Mouse (Mus musculus): ENCODE results near the gene Cbx1. TPM values are rescaled to one million over a fixed set of nuclear protein-coding genes. Genes with fewer than 3 reads are reported as not detected.
A peak's percentile ranks its signal among the peaks of the same experiment; 100 is the strongest.

Cbx1 gene
- polyA plus RNA-seq, 1 experiment from 2014 or later, result 76.7 TPM

DNA sequence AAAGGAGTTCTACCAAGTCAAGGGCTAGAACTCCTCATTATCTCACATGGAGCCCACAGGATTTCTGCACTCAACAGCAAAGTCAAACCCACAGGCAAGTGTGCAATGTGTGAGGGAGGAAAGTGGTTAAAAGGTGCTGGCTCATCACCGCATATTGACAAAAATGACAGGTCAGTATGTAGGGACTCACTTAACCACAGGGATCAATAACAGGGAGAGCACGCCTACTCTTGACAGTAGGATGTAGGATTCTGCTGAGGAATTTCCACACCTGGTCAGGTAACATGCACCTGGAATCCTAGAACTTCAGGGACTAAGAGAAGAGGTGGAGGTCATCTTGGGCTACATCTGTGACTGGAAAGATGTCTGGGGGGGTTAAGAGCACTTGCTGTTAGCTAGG, 27.0 kb downstream of the Cbx1 start:
- WGBS, result 93% methylated on average over 2 of the region's 2 CpGs
- H3K4me3 ChIP-seq (ENCODE audit: low read depth, low read length), result no peak overlapping the region
- no peak overlapping the region for H3K9ac ChIP-seq (ENCODE audit: low read depth, low read length)
- no peaks in the 10 kb centered on the region for H3K9me3 ChIP-seq (ENCODE audit: control insufficient read depth, low read length)
- H3K4me2 ChIP-seq, result no peak overlapping the region
- no peak overlapping the region for H3K27ac ChIP-seq (ENCODE audit: low read depth, low read length)
- ATAC-seq (replicated peaks; ENCODE audit: low FRiP score) (no peak), DNase-seq (ENCODE audit: low spot score) (no peak)
- no peaks in the 10 kb centered on the region for H3K4me1 ChIP-seq (replicated peaks; ENCODE audit: control insufficient read depth, insufficient read depth, low read length)
- H3K36me3 ChIP-seq (ENCODE audit: control insufficient read depth, insufficient read depth, low read length), result peaks cover 41% of the 10 kb centered on the region
- no peaks in the 10 kb centered on the region for H3K27me3 ChIP-seq (replicated peaks; ENCODE audit: control insufficient read depth, insufficient read depth, low read length)

DNA sequence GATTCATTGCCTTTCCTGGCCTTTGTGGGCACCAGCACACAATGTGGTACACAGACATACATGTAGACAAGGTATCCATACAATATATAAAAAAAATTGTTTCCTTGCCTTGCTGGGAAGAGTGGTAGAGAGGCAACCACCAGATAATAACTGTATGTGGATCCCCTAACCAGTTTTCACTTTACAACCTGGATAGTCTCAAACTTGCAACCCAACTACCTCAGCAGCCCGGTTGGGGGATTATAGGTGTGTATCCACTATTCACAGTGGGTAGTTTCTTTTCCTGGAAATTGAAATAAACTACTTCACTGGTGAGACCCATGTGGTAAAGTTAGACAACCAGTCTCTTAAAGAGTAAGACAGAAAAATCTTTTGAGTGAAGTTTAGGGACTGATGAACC, 27.6 kb downstream of the Cbx1 start:
- DNase-seq (ENCODE audit: low spot score), result no peak
- Histone ChIP-seq H3K4me1 (replicated peaks; ENCODE audit: control insufficient read depth, insufficient read depth, low read length) (no peaks in the 10 kb centered on the region), H3K27me3 (replicated peaks; ENCODE audit: control insufficient read depth, insufficient read depth, low read length) (no peaks in the 10 kb centered on the region), H3K9ac (ENCODE audit: low read depth, low read length) (no peak overlapping the region), H3K4me3 (ENCODE audit: low read depth, low read length) (no peak overlapping the region), H3K9me3 (ENCODE audit: control insufficient read depth, low read length) (no peaks in the 10 kb centered on the region), H3K4me2 (no peak overlapping the region), H3K27ac (ENCODE audit: low read depth, low read length) (no peak overlapping the region), H3K36me3 (ENCODE audit: control insufficient read depth, insufficient read depth, low read length) (peaks cover 46% of the 10 kb centered on the region)
- ATAC-seq (replicated peaks; ENCODE audit: low FRiP score), result no peak
- whole genome bisulfite sequencing, result 88% methylated on average over 1 of the region's 1 CpGs

DNA sequence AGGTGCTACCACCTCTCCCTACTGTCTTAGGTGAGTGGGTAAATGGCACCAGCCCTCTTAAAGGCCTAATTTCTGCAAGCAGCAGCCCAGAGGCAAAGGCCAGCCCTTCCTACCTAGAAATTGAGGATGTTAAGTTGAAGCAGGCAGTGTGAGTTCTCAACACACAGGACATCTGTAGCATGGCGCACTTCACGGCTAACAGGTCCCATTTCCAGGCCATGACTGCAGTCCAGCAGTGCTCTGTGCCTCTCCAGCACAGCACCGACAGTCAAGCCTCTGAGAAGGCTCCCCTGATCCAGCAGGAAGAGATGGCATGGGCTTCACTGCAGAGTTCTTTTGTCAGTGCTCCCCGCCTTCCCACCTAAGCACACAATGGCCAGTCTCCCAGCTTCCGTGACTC, 28.1 kb downstream of the Cbx1 start:
- H3K9me3 ChIP-seq (ENCODE audit: control insufficient read depth, low read length), result no peaks in the 10 kb centered on the region
- H3K27ac ChIP-seq (ENCODE audit: low read depth, low read length), result no peak overlapping the region
- no peak for ATAC-seq (replicated peaks; ENCODE audit: low FRiP score)
- WGBS, result 91% methylated on average over 5 of the region's 5 CpGs
- H3K4me2 ChIP-seq, result no peak overlapping the region
- peaks cover 51% of the 10 kb centered on the region for H3K36me3 ChIP-seq (ENCODE audit: control insufficient read depth, insufficient read depth, low read length)
- H3K4me1 ChIP-seq (replicated peaks; ENCODE audit: control insufficient read depth, insufficient read depth, low read length), result no peaks in the 10 kb centered on the region
- no peaks in the 10 kb centered on the region for H3K27me3 ChIP-seq (replicated peaks; ENCODE audit: control insufficient read depth, insufficient read depth, low read length)
- no peak overlapping the region for H3K9ac ChIP-seq (ENCODE audit: low read depth, low read length)
- DNase-seq (ENCODE audit: low spot score), result no peak
- no peak overlapping the region for H3K4me3 ChIP-seq (ENCODE audit: low read depth, low read length)

DNA sequence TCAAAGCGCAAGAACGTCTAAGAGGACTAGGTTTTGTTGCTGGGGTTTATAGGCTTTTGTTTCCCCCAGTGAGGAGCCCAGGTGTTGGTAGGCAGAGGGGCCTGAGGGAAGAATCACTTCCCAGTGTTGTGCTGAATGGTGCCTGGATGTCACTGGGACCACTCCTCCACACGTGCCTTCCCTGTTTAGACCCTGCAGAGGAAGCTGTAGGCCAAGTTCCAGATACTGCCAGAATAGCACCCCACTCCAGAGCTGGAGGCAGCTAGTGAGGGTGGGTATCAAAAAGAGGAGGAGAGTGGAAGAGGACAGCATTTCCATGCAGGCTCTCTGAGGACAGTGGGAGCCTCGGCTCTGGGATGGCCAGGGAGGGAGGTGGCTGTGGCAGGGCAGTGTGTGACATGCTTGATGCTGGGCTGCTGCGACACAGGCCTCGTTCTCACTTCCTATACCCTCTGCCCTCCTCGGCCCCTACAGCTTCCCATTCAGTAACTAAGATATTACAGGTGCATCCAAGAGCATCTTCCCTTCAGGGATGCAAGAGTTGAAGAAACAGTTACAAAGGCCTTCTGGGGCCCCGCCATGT, 29.3 kb downstream of the Cbx1 start:
- Histone ChIP-seq H3K36me3 (ENCODE audit: control insufficient read depth, insufficient read depth, low read length) (peaks cover 58% of the 10 kb centered on the region), H3K27me3 (replicated peaks; ENCODE audit: control insufficient read depth, insufficient read depth, low read length) (no peaks in the 10 kb centered on the region), H3K27ac (ENCODE audit: low read depth, low read length) (no peak overlapping the region), H3K4me1 (replicated peaks; ENCODE audit: control insufficient read depth, insufficient read depth, low read length) (peaks cover 4% of the 10 kb centered on the region), H3K9me3 (ENCODE audit: control insufficient read depth, low read length) (no peaks in the 10 kb centered on the region), H3K4me2 (no peak overlapping the region), H3K4me3 (ENCODE audit: low read depth, low read length) (no peak overlapping the region), H3K9ac (ENCODE audit: low read depth, low read length) (no peak overlapping the region)
- DNase-seq (ENCODE audit: low spot score) (no peak), ATAC-seq (replicated peaks; ENCODE audit: low FRiP score) (no peak)
- WGBS, result 85% methylated on average over 8 of the region's 8 CpGs

DNA sequence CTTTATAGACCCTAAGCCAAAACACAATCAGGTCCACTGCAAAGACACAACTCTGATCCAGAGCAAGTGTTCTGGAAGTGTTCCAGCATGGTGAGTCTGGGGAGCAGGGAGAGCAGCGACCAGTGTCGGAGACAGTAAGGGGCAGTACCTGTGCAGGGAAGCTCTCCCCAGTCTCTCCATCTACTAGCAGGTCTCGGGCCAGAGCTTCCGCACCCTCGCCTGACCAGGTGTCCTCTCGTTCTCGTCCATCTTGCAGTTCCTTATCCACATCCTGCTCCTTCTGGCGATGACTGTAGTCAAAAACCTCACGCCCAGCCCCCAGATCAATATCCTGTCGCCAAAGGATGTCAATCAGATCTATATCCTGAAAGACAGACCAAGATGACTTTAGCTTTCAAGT, 33.0 kb downstream of the Cbx1 start:
- DNase-seq (ENCODE audit: low spot score) (no peak), ATAC-seq (replicated peaks; ENCODE audit: low FRiP score) (no peak)
- Histone ChIP-seq H3K36me3 (ENCODE audit: control insufficient read depth, insufficient read depth, low read length) (peaks cover 52% of the 10 kb centered on the region), H3K9ac (ENCODE audit: low read depth, low read length) (no peak overlapping the region), H3K4me2 (no peak overlapping the region), H3K9me3 (ENCODE audit: control insufficient read depth, low read length) (no peaks in the 10 kb centered on the region), H3K27ac (ENCODE audit: low read depth, low read length) (no peak overlapping the region), H3K27me3 (replicated peaks; ENCODE audit: control insufficient read depth, insufficient read depth, low read length) (no peaks in the 10 kb centered on the region), H3K4me3 (ENCODE audit: low read depth, low read length) (no peak overlapping the region), H3K4me1 (replicated peaks; ENCODE audit: control insufficient read depth, insufficient read depth, low read length) (peaks cover 38% of the 10 kb centered on the region)
- WGBS, result 89% methylated on average over 10 of the region's 10 CpGs

DNA sequence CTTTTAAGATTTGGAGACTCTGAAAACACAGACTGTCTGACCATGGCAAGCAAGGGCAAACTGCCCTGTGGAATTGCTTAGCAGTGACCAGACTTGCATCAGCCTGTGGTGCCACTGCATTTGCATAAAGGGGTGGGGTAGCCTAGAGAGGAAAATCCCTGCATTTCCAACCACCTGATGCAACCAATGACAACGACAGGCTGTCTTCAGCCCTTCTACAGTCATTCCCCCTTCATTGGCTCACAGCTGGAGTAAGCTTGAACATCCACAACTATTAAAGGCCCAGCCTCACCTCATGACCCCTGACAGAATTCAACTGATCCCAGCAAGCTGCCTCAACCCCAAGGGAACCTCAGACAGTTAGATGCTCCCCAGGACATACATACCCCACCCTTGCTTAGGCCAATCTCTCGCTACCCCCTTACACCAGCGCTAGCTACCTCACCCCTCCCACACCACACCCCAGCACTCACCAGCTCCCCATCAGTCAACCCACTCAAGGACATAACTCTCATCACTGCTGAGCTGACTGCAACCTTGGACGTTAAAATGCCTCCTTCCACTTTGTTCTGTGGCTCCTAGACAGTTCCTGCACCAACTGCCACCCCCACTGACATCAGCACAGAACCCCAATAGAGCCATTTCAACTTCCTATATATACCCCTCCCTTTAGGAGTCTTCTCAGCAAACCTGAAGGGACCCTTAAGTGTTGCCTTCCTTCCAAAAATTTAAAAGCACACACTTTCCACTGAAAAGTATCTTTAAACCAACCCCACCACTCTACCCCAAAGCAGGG, 33.9 kb downstream of the Cbx1 start:
- peak overlapping the region; percentile 55 for H3K4me3 ChIP-seq (ENCODE audit: low read depth, low read length)
- H3K27ac ChIP-seq (ENCODE audit: low read depth, low read length), result peak overlapping the region; percentile 32; the same call in 1 of the 2 replicates
- no peaks in the 10 kb centered on the region for H3K27me3 ChIP-seq (replicated peaks; ENCODE audit: control insufficient read depth, insufficient read depth, low read length)
- ATAC-seq (replicated peaks; ENCODE audit: low FRiP score), result no peak
- H3K4me2 ChIP-seq, result peak overlapping the region; percentile 88
- peaks cover 45% of the 10 kb centered on the region for H3K4me1 ChIP-seq (replicated peaks; ENCODE audit: control insufficient read depth, insufficient read depth, low read length)
- H3K36me3 ChIP-seq (ENCODE audit: control insufficient read depth, insufficient read depth, low read length), result peaks cover 56% of the 10 kb centered on the region
- 49% methylated on average over 4 of the region's 4 CpGs for WGBS
- no peak for DNase-seq (ENCODE audit: low spot score)
- peak overlapping the region; percentile 57 for H3K9ac ChIP-seq (ENCODE audit: low read depth, low read length)
- no peaks in the 10 kb centered on the region for H3K9me3 ChIP-seq (ENCODE audit: control insufficient read depth, low read length)

DNA sequence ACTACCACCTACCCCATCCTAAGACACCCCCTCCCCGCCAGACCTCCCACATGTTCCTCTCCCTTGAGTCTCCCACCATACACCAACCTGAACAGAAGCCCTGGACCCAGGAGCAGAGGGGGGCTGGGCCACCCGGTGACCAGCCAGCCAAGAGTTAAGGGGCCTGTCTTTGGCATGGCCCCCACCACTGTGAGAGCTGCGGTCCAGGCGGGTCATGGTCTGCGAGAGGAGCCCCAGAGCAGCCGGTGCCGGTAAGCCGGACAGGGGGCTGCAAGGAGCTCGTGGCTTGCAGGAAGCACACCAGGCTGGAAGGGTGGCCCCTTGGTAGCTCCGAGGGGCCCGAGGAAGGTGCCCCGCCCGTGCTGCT, 34.5 kb downstream of the Cbx1 start:
- Histone ChIP-seq H3K4me3 (ENCODE audit: low read depth, low read length) (peak overlapping the region; percentile 55), H3K27ac (ENCODE audit: low read depth, low read length) (peak overlapping the region; percentile 70; the same call in 1 of the 2 replicates), H3K36me3 (ENCODE audit: control insufficient read depth, insufficient read depth, low read length) (peaks cover 50% of the 10 kb centered on the region), H3K9me3 (ENCODE audit: control insufficient read depth, low read length) (no peaks in the 10 kb centered on the region), H3K27me3 (replicated peaks; ENCODE audit: control insufficient read depth, insufficient read depth, low read length) (no peaks in the 10 kb centered on the region), H3K9ac (ENCODE audit: low read depth, low read length) (peak overlapping the region; percentile 57), H3K4me1 (replicated peaks; ENCODE audit: control insufficient read depth, insufficient read depth, low read length) (peaks cover 51% of the 10 kb centered on the region), H3K4me2 (peak overlapping the region; percentile 88)
- DNase-seq (ENCODE audit: low spot score) (no peak), ATAC-seq (replicated peaks; ENCODE audit: low FRiP score) (peak; percentile 15; the same call in 1 of the 2 replicates)
- 26% methylated on average over 13 of the region's 13 CpGs for whole genome bisulfite sequencing

DNA sequence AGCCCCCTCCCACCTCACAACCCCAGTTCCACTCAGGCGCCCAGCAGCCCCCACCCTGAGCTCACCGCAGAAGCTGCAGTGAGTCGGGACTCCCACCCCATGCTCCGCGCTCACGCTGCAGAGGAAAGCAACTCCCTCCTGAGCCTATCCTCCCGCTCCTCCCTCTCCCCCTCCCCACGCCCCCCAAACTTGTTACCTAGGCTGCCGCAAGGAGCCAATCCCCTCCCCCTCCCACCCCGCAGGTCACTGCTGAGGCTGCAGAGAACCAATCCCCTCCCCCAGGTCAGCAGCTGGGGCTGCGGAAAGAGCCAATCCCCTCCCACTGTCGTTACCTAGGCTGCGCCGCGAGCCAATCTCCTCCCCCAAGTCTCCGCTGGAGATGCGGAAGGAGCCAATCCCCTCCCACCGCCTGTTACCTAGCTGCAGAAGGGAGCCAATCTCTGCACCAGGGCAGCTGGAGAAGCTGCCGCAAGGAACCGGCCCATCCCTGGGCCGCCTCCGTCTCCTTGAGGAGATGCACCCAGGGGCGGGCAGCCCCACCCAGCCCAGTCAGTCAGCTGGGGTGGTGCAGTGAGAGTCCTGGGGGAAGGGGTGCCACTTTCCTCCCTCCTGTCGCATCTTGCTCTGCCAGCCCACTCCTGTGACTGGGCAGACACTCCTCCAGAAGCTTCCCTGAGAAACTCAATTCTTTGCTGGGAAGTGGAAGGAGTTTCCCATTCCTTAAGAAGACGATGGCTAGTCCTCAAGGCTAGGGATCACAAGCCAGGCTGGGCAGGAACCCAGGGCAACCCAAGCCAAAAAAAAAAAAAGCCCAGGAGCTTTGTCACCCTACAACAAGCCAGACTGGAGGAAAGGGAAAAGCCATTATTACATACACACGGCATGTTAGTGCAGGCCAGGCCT, 35.2 kb downstream of the Cbx1 start:
- Histone ChIP-seq H3K27me3 (replicated peaks; ENCODE audit: control insufficient read depth, insufficient read depth, low read length) (no peaks in the 10 kb centered on the region), H3K27ac (ENCODE audit: low read depth, low read length) (peak overlapping the region; percentile 70), H3K4me3 (ENCODE audit: low read depth, low read length) (peak overlapping the region; percentile 55), H3K4me1 (replicated peaks; ENCODE audit: control insufficient read depth, insufficient read depth, low read length) (peaks cover 55% of the 10 kb centered on the region), H3K9ac (ENCODE audit: low read depth, low read length) (peak overlapping the region; percentile 57), H3K36me3 (ENCODE audit: control insufficient read depth, insufficient read depth, low read length) (peaks cover 43% of the 10 kb centered on the region), H3K9me3 (ENCODE audit: control insufficient read depth, low read length) (no peaks in the 10 kb centered on the region), H3K4me2 (peak overlapping the region; percentile 88)
- DNase-seq (ENCODE audit: low spot score) (peak; percentile 82), ATAC-seq (replicated peaks; ENCODE audit: low FRiP score) (peak; percentile 83)
- WGBS, result 5% methylated on average over 25 of the region's 26 CpGs

Measured in liver, embryonic 11.5 days (tissue).